Mouse (Mus musculus) B cell, adult 2 months (primary cell): ENCODE measurements around the gene Rbm20.
"Not testable (repeated sequence)": the region's sequence is repeated elsewhere in the genome, so short reads cannot be mapped to it uniquely, and the experiment has no call there.

Experiments
- DNase-seq, 2 experiments: peaks; one replicate each; pipeline ENCODE4 v3.0.0; 2022

Rbm20 gene

DNA sequence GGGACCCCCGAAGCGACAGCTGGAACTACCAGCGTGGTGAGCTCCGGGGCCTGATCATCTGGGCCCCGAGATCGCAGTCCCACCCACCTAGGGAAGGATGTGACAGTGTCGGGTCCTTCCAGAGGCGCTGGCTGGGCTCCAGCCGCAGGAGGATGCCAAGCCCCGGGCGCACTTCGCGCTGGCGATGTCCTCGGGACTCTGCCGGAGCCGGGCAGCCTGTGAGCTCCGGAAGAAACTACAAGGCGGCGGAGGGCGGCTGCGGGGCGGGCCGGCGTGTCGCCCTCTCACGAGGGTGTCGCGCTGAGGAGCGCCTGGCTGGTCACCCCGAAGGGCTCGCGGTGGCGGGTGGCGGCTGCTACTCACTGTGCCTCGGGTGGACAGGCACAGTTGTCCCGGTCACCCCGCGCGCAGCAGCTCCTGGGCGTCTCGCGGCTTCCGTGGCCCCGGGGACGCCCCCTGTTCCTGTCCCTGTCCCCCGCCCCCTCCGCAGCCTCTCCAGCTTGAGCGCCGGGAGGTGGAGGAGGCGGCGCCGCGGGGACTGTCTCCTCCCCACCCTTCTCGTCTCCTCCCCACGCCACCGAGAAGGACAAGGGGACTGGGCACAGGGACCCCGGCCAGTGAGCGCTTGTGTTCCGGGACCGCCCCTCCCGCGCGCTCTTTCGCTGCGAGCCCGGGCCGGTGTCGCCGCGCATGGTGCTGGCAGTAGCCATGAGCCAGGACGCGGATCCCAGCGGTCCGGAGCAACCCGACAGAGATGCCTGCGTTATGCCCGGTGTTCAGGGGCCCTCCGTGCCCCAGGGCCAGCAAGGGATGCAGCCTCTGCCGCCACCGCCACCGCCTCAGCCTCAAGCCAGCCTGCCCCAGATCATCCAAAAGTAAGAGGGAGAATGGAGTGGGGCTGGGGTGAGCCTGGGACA lies at the start of gene Rbm20:
Gene Rbm20 (plus strand): TSS at position 589 of the 917 bp plus-strand sequence.
- peak; percentile 26 to 38 for DNase-seq

DNA sequence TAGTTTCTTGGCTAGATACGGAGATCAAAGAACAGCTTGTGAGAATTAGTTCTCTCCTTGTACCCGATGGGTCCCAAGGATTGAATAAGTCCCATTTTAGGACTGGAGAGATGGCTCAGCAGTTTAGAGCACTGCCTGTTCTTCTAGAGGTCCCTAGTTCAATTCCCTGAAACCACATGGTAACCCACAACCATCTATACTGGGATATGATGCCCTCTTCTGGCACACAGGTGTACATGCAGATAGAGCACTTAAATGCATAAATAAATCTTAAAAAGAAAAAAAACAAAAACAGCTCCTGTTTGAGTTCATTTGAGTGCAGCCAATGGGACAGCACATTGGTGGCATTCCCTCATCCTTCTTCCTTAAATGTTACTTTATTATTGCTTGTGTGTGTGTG lies 39.1 kb upstream of the Rbm20 start:
- DNase-seq, result peak; percentile 12 to 21

DNA sequence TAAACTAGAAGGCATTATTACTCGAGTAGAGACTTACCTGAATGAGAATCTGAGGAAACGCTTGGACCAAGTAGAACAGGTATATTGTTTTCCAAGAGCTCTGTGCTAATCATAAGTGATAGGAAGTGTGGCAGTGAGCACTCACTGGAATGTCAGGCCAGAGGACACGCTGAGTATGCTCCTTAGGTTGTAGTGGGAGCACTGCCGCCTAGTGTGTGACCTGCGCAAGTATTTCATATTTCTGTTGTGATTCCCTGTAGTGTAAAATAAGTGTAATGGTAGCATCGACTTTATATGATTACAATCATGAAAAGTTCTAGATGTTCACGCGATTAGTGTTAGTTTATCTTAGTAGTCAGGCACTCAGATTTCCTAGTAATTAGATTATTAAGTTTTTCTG lies 38.4 kb upstream of the Rbm20 start:
- DNase-seq, result no peak

DNA sequence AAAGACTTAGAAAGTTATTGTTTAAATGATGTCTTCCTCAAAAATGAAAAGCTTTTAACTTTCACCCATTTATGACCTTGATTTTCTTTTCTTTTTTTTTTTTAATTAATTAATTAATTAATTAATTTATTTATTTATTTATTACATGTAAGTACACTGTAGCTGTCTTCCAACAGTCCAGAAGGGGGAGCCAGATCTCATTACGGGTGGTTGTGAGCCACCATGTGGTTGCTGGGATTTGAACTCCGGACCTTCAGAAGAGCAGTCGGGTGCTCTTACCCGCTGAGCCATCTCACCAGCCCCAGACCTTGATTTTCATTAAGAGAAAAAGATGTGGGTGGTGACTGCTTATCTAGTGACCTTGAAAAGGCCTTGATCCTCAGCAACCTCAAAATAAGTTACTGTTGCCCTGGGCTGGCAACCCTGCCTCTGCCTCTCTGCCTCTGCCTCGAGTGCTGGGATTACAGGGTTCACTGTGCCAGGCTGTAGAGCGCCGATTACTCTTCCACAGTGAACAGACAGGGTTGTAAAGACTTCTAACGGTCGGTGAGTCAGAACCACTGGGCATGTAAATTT lies 33.0 kb upstream of the Rbm20 start:
- peak in 1 of 2 experiments; percentile 18 for DNase-seq

DNA sequence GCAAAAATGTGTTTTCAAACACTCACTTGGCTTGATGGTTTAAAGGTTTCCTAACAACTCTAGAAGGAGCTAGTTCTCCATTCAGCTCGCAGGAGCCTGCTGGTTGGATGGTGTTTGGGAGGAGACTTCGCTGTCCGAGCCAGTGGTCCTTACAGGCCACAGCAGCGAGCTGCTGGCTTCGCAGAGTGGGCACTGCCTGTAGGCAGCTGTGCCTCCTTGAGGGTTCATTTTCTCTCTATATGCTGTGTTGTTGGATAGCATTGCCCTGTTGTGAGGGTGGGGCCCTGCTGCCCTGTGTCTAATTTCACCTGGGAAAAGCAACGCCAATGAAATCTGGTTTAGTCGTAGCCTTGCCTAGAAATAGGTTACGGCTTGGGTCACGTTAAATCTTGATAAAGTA lies 29.8 kb upstream of the Rbm20 start:
- DNase-seq, result no peak

DNA sequence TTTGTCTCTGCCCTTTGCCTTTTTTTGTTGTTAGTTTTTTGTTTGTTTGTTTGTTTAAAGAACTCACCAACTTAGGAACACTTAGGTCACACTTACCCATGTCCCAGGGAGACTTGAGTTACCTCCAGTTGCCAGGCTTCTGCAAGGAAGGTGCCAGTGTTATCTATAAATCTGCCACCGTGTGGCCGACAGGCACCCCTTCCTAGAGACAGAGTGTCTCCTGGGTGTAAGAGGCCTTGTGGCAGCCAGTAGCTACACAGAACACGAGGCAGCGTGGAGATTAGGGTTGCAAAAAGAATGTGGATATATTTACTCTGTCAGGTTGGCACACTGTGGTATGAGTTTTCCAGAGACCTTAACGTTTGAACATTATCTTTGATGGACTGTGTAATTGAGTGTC lies 29.1 kb upstream of the Rbm20 start:
- DNase-seq, result no peak

DNA sequence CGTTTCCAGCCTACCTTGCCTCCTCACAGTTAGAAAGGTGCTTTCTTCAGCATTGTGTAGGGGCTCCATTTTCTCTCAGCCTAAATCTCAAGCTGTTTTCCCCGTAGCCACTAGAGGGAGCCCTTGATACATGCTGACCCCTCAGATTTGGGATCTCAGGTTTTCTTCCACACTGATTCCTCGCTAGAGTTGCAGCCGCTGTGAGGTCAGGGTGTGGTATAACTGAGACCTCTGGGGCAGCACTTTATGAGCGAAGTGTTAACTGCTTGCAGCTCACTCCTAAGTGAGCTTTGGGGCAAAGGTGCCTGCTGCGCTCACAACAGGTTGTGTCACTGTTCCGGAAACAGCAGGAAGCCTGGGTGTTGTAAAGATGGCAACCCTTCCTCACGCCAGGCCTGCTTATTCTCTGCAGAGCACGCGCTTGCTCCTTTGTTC lies 28.3 kb upstream of the Rbm20 start:
- peak; percentile 75 to 78 for DNase-seq

DNA sequence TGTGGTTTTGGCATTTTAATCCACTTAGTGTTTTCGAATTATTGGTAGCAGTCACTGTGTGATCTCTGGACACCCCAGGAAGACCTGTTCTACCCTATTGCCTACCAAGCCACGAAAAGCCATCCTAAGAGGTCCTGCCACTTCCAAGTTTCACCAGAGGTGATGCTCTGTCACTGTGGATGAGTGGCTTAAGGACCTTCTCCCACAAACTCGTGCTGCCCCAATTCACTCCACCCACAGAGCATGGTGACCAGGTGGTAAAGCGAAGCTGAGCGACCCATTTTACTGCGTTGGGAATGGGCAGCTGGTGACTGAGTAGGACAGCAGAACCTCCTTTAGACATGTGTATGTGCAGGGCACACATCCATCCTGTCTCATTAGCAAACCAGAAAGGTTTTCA lies 27.7 kb upstream of the Rbm20 start:
- no peak for DNase-seq

DNA sequence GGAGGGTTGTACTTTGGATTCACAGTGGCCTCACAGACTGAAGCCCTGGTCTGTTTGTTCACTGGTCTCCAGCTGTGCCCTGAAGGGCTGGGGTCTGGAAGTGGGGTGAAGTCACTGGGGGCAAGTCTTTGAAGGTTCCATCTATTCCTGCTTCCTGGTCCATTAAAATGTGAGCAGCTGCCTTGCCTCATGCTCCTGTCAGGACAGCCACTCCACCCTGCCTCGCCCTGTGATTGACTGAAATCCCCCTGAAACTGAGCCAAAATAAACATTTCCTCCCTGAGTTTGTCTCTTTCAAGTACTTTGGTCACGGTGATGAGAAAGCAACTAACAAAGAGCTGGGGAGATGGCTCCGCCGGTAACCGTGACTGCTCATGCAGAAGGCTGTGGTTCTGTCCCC lies 27.3 kb upstream of the Rbm20 start:
- DNase-seq, result no peak

DNA sequence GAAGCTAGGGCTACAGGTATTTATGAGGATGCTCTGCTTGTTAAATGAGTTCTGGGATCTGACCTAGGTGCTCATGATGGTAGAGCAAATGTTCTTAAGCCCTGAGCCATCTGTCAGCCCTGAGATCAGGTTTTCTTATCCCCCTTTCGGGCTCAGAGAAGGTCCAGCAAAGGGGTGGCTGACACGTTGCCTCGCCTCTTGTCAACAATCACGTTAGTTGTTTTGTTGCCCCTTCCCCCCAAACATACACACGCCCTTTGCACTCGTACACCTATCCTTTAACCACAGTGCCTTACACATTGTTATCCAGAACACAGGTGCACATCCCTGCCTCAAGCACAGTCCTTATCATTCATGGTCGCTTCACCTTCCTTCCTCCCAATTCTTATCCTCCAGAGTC lies 26.2 kb upstream of the Rbm20 start:
- DNase-seq, result no peak

DNA sequence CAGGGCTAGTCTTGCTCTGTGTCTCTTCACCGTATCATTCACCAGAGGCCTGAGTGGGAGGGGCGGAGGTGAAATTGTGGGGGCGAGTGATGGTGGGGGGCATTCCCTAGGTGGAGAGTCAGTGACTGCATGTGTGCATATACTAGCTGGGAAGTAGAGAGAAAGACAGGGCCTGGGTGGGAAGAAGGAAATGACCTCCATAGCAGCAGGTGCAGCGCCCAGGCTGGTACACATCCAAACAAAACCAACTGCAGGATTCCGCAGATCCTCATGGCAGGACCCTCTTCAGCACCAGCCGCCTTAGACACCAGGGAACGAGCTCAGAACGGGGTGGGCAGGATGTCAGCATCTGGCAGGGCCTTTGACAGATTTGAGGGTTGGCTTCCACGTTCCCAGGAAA lies 24.8 kb upstream of the Rbm20 start:
- no peak for DNase-seq

DNA sequence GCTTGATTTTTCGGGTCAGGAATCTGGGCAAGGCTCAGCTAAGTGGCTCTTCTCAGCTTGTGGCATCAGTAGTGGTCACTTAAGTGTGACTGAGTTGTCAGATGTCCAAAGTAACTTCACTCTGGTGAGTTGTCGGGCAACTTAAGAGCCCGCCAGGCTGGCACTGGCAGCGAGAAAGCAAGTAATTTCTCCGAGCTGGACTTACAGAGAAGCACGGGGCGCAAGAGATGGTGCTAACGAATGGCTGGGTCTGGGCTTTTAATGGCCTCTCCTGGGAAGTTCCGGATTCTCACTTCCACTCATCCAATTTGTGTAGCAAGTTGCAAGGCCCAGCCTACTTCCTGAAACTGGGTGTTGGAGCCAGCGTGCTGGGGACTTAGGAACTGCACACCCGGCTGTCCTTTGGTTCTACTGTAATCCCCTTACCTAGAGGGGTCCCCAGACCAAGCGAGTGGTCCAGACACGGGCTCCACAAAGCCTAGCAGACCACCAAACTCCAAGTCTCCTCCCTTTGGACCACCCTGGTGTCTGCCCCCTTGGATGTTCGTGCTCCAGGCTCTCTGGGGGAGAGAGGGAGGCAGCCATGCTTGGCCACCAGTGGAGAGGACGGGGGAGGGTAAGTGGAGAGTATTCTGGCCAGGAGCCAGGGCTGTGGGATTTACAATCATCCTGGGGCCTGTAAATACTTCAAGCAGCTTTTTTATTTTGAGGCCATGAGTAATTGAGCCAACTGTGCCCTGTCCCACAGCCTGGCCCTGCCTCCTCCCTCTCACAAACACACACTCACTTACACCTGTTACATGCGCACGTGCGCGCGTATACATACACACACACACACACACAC lies 23.3 kb upstream of the Rbm20 start:
- DNase-seq, result no peak

DNA sequence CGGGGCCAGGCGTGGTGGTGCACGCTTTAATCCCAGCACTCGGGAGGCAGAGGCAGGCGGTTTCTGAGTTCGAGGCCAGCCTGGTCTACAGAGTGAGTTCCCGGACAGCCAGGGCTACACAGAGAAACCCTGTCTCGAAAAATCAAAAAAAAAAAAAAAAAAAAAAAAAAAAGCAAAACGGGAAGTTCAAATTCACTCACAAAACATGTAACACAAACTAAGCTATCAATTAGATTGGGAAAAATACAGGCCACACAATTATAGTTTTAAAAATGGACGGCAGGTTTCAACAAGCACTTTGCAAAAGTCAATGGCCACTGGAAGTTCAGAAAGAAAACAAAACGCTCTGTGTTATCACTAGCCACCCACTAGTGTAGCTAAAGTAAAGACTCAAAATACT lies 20.7 kb upstream of the Rbm20 start:
- not testable (repeated sequence) for DNase-seq

DNA sequence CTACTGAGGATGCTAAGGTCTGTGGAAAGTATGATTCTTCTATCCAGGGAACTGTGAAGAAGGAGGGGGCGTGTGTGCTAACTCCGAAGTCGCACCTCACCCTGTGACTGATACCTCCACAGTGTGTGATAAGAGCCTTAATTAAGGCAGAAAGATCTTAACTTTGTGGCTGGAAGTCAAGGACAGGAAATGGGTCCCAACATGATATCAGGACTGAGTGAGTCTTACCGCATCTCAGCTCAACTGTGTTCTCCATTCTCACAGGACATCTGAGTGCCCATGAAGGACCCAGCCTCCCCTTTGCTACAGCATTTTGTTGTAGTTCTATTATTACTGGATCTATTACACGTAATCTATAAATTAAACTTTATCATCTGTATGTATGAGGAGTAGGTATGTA lies 19.7 kb upstream of the Rbm20 start:
- DNase-seq, result no peak

DNA sequence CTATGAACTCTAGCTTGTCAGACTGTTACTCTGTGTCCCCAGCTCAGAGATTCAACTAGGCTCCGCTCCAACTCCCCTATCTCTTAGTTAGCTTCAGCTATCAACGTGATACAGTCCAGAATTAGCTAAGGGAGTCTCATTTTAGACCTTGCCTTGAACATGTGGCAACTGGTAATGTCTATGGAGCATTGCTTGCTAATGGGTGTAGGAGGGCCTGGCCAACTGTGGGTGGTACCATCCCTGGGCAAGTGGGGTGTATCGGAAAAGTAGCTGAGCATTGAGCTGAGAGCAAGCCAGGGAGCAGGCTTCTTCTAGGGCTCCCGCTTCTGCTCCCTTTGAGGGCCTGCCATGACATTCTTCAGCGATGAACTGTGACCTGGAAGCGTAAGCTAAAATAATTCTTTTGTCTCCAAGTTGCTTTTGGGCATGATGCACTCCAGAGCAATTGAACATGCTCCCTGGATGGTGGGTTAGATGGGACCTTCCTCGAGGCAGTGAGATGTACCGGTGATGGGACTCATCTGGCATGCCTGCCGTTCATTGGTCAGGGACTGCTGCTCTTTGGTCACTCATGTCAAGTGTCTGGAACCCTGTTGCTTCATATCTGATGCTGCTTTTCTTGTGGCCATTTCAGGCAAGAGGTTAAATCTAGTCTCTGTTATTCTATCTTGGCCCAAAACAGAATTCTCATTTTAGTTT lies 16.2 kb upstream of the Rbm20 start:
- DNase-seq, result no peak

DNA sequence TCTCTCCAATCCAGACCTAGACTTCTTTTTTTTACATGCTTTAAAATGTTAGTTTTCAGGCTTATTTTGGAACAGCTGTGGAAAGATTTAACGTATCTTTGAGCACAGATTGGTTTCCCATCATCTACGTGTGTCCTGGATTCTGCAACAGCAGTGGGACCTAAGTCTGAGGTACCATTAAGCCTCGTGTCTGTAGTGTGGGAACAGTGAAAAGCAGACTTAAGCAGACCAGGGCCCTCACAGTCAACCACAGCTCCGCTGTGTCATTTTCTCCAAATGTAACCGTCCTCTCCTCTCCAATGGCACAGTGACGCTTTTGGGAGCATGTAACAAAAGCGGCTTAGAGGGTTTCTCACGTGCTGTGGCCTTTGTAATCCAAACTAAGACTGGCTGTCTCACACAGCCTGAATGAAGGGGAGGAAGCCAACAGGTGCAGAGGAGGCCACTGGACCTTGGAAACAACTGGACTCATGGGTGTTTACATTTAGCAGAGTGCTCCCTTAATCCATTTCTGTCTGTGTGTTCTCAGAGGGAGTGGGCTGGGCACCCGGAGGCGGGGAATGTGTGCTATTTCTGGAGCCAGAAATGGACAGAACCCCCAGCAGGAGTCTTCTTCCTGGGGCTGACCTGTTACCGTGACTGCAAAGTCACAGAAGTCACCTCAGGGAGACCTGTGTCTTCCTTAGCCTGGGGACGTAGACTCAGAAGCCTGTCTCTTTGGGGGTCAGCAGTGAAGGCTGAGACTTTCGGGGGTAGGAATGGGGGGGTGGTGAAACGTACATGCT lies 15.0 kb upstream of the Rbm20 start:
- DNase-seq, result no peak

DNA sequence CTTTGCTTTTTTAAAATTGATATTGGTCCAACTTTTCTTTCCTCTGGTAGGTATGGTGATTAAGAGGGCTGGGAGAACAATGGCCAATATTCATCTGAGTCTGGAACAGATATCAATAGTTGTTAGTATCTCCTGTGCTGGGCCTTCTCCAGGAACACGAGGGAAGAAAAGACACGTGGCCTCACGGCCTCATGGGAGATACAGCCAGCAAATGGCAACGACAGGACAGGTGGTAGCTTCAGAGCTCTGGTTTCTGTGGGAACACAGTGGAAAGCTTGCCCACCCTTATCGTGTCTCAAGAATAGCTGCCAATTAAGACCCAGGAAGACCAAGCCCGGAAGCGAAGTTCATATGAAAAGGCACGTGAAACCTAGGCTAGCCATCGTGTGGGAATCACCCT lies 12.3 kb upstream of the Rbm20 start:
- DNase-seq, result no peak

DNA sequence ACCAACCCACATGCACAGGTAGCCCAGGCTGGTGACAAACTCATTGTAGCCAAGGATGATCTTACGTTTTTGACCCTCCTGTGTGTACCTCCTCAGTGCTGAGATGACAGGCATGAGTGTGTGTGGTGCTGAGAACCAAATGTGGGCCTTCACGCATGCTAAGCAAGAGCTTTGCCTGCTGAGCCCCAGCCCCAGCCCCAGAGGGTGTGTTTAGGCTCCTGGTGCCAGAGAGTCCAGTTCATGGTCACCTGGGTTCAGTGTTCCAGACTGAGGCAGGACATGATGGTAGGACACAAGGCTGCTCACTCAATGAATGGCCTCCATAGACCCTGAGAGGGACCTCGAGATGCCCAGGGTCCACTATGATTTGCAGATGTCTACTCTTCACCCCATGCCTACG lies 11.7 kb upstream of the Rbm20 start:
- DNase-seq, result no peak

DNA sequence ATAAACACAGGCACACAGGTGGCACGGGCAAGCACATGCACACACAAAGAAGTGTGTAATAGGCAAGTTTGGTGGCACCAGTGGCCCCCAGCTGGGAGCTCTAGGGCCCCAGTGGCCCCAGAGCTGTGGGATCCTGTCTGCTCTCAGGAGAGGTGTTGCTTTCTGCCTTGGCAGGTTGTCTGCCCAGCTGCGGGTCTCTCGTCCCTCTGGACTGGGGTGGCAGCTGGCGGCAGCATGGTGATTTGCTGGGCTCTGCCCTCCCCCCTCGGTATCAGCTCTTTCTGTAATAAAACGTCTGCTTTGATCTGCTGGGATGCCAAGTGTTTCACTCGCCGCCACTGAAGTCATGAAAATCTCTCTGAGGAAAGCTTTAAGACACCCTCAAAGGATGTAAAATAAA lies 10.4 kb upstream of the Rbm20 start:
- DNase-seq, result no peak

DNA sequence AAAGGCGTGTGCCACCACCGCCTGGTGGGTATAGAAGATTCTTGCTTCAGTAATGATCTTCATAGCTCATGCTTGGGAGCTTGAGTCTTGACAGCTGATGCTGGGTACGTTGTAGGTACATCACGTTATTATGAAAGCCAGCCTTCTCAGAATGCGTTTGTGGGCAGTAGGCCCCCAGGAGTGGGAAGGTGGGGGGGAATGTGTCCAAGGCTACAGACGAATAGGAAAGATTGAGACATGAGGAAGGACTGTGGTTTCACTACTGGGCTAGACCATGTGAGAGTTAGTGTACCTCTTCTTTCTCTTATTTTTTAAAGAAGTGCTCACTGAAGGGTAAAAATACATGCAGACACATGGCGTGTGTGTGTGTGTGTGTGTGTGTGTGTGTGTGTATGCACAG lies 8.3 kb upstream of the Rbm20 start:
- DNase-seq, result no peak

DNA sequence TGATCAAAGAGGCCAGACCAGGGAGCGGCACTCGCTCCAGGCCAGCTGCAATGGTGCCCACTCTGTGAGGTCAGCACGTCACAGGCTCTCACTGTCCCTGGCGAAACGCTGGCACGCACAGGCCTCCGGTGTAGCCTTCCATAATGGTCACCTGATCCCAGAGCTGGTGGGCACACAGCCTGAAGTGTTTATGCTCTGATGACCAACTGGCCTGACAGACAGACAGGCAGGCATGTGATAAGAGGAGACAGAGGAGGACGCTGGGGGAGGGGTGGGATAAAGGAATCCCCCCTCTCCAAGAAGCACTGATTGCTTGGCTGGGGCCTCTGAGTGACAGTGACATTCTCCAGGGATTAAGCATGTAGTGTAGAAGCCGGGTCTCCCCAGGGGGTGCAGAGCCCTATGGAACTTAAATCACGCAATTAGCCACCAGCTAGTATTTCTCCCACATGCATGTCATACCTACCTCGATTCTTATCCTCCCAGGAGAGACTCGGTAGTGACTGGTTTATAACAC lies 6.4 kb upstream of the Rbm20 start:
- DNase-seq, result no peak

DNA sequence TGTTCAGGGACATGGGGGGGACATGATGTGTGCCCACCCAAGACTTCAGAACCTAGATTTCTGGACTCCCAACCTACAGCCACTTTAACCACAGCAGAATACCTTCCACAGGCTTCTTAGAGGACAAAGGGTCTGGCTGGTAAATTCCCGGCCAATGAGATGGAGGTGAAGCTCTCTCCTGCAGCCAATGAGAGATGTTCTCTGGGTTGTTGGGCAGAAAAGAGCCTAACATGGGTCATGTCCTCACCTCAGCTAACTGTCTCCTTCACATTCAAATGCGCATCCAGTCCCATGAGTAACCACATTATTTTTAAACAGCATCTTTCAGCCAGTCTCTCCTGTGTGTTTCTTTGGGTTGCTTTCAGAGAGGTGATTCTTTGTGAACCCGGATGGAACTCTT lies 5.7 kb upstream of the Rbm20 start:
- DNase-seq, result no peak
